Mouse (Mus musculus) heart, adult 2 months (tissue): ENCODE results near the gene Mtx1. TPM values are rescaled to one million over a fixed set of nuclear protein-coding genes. Genes with fewer than 3 reads are reported as not detected.
A peak's percentile ranks its signal among the peaks of the same experiment; 100 is the strongest.

Source experiments
- DNase-seq, 2 experiments: peaks; one replicate each; pipeline ENCODE4 v3.0.0; 2021
- H3K27ac ChIP-seq: fragments of 200-600 bp; 2 replicates; pipeline ENCODE4 v1.8.1; 2022
- H3K27me3 ChIP-seq: fragments of 200-500 bp; 2 replicates; pipeline ENCODE4 v1.6.1; 2012; ENCODE audit warnings: mild to moderate bottlenecking, low read length, inconsistent platforms, mixed read lengths; ENCODE audit not compliant: control insufficient read depth, insufficient read depth
- H3K36me3 ChIP-seq: fragments of 200-500 bp; 2 replicates; pipeline ENCODE4 v1.6.1; 2012; ENCODE audit warnings: low read length, inconsistent platforms; ENCODE audit not compliant: control insufficient read depth, insufficient read depth
- H3K4me1 ChIP-seq: fragments of 200-500 bp; 2 replicates; pipeline ENCODE4 v1.6.1; 2011; ENCODE audit warnings: low read length; ENCODE audit not compliant: control insufficient read depth, insufficient read depth
- H3K4me3 ChIP-seq: fragments of 200-600 bp; 2 replicates; pipeline ENCODE4 v1.8.1; 2022
- H3K79me2 ChIP-seq: fragments of 200-500 bp; replicated peaks from 2 replicates; pipeline ENCODE4 v1.6.1; 2012; ENCODE audit warnings: mild to moderate bottlenecking, inconsistent platforms, low read length, moderate library complexity, mixed read lengths; ENCODE audit not compliant: control insufficient read depth, insufficient read depth
- H3K9ac ChIP-seq: fragments of 200-500 bp; 2 replicates; pipeline ENCODE4 v1.6.1; 2012; ENCODE audit warnings: low read depth, mild to moderate bottlenecking, control low read depth, inconsistent platforms, low read length, mixed read lengths
- CTCF ChIP-seq: fragments of 200-600 bp; IDR thresholded peaks from 2 replicates; pipeline ENCODE4 v1.8.1; 2022; ENCODE audit warnings: antibody characterized with exemption, mild to moderate bottlenecking, moderate library complexity
- EP300 ChIP-seq: fragments of 200-500 bp; IDR thresholded peaks from 2 replicates; pipeline ENCODE4 v1.6.1; 2011; ENCODE audit warnings: low read depth, low read length, control low read depth; ENCODE audit not compliant: insufficient read depth
- POLR2A ChIP-seq: fragments of 200-500 bp; IDR thresholded peaks from 2 replicates; pipeline ENCODE4 v1.6.1; 2011; ENCODE audit warnings: mild to moderate bottlenecking, low read depth, low read length, control low read depth; ENCODE audit not compliant: insufficient read depth
- WGBS: fragments of 180-500 bp; shearing (Covaris S2); methylation state at CpG from one replicate; pipeline ENCODE4 v1.1.7; 2018; 5-methylcytosine and 5-hydroxymethylcytosine counted together
- intact Hi-C: fragments of 180-260 bp; cut with DNase I; formaldehyde crosslinking; loops from one replicate; pipeline ENCODE4 v1.15.1; 2025
- polyA plus RNA-seq: library from polyadenylated mRNA; depleted of rRNA; stranded (reverse); fragments of >200 nt; gene quantifications from 2 replicates; pipeline ENCODE4 v1.2.3, GENCODE M21; 2012
- total RNA-seq, 2 experiments: library from RNA; stranded (reverse); gene quantifications; 2 replicates each; pipeline ENCODE4 v1.2.3; 2021

Mtx1 gene
- total and polyA plus RNA-seq, 3 experiments = 59.8 to 96.2 (median 61.8) TPM

DNA sequence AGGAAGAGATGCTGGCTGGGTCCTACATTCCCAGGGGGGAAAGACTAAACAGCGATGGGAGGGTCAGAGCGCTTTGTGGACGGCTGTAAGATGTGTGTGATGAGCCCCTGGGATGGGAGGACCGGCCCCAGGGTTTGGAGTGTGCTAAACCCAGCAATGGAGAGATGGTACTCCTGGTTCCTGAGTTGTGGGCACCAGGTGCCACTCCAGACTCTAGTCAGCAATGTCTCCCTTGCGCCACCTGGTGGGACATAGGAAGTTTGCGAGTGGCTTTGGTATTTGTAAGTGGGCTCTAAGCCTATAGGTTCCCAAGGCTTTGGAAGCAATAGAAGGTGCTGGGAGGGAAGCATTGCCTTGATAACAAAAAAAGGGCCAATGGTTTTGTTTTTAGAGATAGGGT is 11.0 kb downstream of the Mtx1 start:
- WGBS = 0% methylated on average over 6 of the region's 6 CpGs
- Histone ChIP-seq H3K4me3 (peak overlapping the region; percentile 34; the same call in 1 of the 2 replicates), H3K9ac (no peak overlapping the region), H3K79me2 (no peaks in the 10 kb centered on the region), H3K27me3 (no peaks in the 10 kb centered on the region), H3K36me3 (no peaks in the 10 kb centered on the region), H3K27ac (no peak overlapping the region; the same call in 1 of the 2 replicates), H3K4me1 (peaks cover 5% of the 10 kb centered on the region)
- TF ChIP-seq POLR2A (no peak), EP300 (peak; percentile 85), CTCF (no peak; the same call in 1 of the 2 replicates)
- intact Hi-C loops = loop anchor here (2.0 to 10.0 kb wide), 5 partner anchors 19 to 271 kb away; partner anchors contain the start of gene Clk2
- peak; percentile 83 to 84 for DNase-seq

- Histone ChIP-seq H3K9ac (peak within 1 kb of the TSS; percentile 95), H3K36me3 (no peaks in the 10 kb centered on the region), H3K27ac (peak within 1 kb of the TSS; percentile 88), H3K27me3 (no peaks in the 10 kb centered on the region), H3K79me2 (no peaks in the 10 kb centered on the region), H3K4me1 (peaks cover 5% of the 10 kb centered on the region), H3K4me3 (peak within 1 kb of the TSS; percentile 88)
- intact Hi-C loops = loop anchor here (2.0 to 10.0 kb wide), 4 partner anchors 18 to 270 kb away; partner anchors contain the start of gene Clk2
- 3% methylated on average over 19 of the region's 19 CpGs for WGBS
- TF ChIP-seq EP300 = no peak
- TF ChIP-seq CTCF = no peak
- DNase-seq = peak; percentile 55 to 57
Observed at GRCm38 (mm10) chr3:89214681-89215411, 12.0 kb downstream of the Mtx1 start, which contains the start of gene Thbs3. TSS of gene Thbs3 (plus strand) at chr3:89215180.

DNA sequence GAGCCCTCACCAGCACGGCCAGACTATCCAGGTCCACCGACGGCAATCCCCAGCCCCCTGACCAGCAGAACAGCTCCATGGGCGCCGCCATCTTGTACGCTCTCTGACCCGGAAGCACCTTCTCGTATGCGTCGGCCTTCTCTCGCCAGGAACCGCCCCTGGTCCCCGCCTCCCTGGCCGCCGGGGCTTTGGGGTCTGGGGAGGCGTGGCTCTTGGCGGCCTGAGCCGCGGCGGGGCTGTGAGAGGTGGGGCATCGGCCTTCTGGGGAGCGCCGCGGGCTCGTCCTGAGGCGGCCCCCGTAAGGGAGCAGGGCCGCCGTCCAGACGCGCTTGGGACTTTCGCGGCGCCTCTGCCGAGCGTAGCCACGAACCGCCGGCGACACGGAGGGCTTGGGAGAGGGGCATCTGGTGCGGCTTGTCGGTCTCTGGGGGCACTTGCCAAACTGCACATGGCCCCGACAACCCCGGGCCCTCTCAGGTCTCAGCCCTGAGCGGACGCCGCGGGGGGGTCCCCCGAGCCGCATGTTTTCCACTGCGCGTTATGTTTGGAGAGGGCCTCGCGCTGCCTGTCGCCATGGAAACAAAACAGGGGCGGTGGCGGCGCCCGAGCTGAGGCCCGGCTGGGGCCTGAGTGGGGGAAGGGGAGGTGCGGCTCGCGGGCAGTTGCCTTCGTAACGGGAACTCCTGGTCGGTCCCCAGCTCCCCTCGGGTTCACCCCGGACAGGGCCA is 12.9 kb downstream of the Mtx1 start:
- peak; percentile 75 for TF ChIP-seq POLR2A
- TF ChIP-seq CTCF = no peak
- TF ChIP-seq EP300 = peak; percentile 45; the same call in 1 of the 2 replicates
- peak; percentile 96 for DNase-seq
- under 1% methylated on average over 61 of the region's 69 CpGs for WGBS
- Histone ChIP-seq H3K27ac (peak overlapping the region; percentile 88), H3K4me1 (peaks cover 5% of the 10 kb centered on the region), H3K9ac (peak overlapping the region; percentile 95), H3K4me3 (peak overlapping the region; percentile 88), H3K79me2 (no peaks in the 10 kb centered on the region), H3K36me3 (no peaks in the 10 kb centered on the region), H3K27me3 (no peaks in the 10 kb centered on the region)
- intact Hi-C loops = loop anchor here (2.0 to 10.0 kb wide), 5 partner anchors 17 to 269 kb away; partner anchors contain the start of genes Clk2 and Scamp3

DNA sequence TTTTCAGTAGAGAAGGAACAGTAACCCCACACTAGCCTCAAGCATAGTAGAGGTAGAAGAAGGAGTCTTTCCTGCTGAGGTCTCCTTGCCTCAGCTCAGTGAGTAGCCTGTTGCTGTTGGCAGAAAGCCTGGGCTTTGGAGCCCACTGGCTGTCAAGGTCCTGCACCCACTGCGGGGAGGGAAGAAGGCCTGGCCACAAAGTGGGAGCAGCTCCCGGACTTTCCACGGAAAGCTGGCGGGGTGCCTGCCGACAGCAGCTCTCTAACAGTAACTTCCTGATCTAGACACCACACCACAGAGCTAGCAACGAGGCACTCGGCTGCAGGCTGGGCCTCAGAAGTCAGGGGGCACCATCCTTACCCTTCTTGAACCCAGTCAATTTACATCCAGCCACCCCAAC is 16.2 kb downstream of the Mtx1 start:
- Histone ChIP-seq H3K79me2 (no peaks in the 10 kb centered on the region), H3K4me3 (no peak overlapping the region), H3K9ac (no peak overlapping the region), H3K4me1 (peaks cover 4% of the 10 kb centered on the region), H3K36me3 (no peaks in the 10 kb centered on the region), H3K27ac (no peak overlapping the region), H3K27me3 (no peaks in the 10 kb centered on the region)
- peak in 1 of 2 experiments; percentile 52 for DNase-seq
- intact Hi-C loops = loop anchor here (10.0 kb wide), 1 partner anchor 266 kb away; no protein-coding TSS in a partner anchor
- TF ChIP-seq EP300 = no peak
- no peak for TF ChIP-seq POLR2A
- no peak for TF ChIP-seq CTCF
- WGBS = 13% methylated on average over 7 of the region's 7 CpGs

DNA sequence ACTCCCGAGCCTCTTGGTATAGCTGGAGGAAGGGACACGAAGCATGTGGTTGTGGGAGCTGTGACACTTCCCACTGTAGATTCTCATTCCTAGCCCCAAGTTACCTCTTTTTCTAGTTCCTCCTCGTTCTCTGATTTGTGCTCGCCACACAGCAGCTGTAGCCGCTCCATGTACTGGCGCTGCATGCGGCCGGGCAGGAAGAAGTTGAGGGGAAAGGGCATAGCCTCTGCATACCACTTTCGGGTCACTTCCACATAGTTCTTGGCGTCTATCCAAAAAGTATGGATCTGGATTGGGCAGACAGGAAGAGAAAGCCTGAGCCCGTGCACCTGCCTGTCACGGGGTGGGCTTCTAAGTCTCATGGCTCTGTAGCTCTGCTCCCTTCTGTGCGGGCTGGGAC is 16.7 kb downstream of the Mtx1 start:
- Histone ChIP-seq H3K4me3 (no peak overlapping the region), H3K27me3 (no peaks in the 10 kb centered on the region), H3K79me2 (no peaks in the 10 kb centered on the region), H3K27ac (no peak overlapping the region), H3K9ac (no peak overlapping the region), H3K4me1 (no peaks in the 10 kb centered on the region; the same call in none of the 2 replicates), H3K36me3 (no peaks in the 10 kb centered on the region)
- TF ChIP-seq EP300 = no peak
- TF ChIP-seq POLR2A = no peak
- no peak for TF ChIP-seq CTCF
- peak in 1 of 2 experiments; percentile 21 for DNase-seq
- WGBS = 48% methylated on average over 13 of the region's 13 CpGs
- intact Hi-C loops = loop anchor here (10.0 kb wide), 1 partner anchor 265 kb away; no protein-coding TSS in a partner anchor
